Mouse (Mus musculus): ENCODE data around the gene Maff.

- TF ChIP-seq CTCF (IDR thresholded peaks at IDR 0.05; ENCODE audit: borderline replicate concordance, control insufficient read depth, extremely low read depth, insufficient read depth, low read length, poor library complexity) = no peak
- TF ChIP-seq POLR2A (IDR thresholded peaks at IDR 0.05; ENCODE audit: control insufficient read depth, extremely low read depth, insufficient read depth, low read length, poor library complexity) = no peak
Measured at GRCm38 (mm10) chr15:79393101-79393500, 46.7 kb downstream of the Maff start.

Data from thymus, adult 2 months (tissue).